Mouse (Mus musculus) layer of hippocampus, adult 9-10 months (tissue): ENCODE results near the gene Il1rl2.
"Not testable (repeated sequence)": the region's sequence is repeated elsewhere in the genome, so short reads cannot be mapped to it uniquely, and the experiment has no call there.

Source experiments
- DNase-seq: peaks from one replicate; pipeline ENCODE4 v3.0.0; 2022; ENCODE audit warnings: low spot score

Gene Il1rl2

DNA sequence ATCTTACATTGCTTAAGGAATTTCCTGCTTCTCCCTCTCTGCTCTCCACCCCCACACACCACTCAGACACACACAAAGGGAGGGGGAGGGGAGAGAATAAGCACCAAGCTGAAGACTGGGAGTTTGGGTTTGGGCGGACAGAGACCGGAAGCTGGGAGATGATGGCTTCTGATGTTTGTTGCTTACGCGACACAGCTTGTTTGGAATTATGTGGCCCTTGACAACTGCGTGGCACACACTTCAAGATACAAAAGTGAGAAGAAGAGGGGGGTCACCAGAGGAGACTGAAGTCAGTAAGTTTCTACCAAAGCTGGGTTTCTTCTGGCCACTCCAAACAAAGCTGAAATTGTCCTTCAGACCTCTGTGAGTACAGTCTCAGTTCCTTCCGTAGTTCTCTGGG lies at the start of gene Il1rl2:
Il1rl2 (plus strand) TSS at position 154 of the 400 bp plus-strand sequence.
- DNase-seq = no peak

DNA sequence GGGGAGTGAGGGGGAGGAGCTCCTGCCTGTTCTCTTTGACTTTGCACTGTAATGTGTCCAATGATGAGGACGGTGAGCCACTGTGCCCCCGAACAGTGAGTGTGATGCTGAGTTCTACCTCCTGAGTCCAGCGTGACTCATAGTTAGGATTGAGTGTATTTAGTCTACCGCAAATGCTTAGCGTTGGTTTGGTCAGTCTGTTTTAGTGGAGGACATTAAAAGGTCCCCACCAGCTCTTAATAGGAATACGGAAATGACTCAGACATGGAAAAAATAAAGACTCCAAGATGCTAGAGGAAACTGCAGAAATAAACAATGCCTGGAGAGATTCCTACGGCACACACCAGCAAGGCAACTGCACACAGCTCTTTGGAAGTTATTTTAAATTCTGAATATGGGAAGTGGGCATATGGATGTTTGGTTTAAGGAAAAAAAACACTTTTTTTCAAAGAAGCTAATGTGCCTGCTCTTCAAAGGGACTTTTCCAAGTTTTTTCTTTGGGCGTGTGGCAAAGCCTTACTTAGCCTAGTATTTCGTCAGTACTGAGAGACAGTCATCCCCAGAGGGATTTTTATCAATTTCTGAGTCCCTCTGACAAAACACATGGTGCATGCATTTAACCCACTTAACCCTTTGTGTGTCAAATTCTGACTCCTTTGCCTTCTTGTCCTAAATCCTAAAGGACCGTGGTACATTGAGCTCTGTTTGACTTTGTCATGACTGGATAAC lies 49.0 kb upstream of the Il1rl2 start:
- no peak for DNase-seq

DNA sequence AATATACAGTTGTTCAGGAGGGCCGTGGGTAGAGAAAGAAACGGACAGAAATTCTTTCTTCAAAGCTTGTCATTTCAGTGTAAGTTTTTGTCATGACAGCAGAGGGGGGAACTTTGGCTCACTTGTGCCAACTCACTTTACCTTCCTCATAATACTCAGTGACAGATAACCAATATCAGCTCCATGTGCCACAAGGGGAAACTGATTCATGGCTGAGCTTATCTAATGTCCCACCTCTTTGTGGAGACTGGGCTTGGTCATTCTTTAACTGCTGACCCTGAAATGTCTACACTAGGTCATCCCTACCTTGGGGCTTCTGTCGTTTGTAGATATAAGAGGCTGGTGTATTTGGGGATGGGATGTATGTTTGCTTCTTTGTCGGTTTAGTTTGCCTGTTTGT lies 46.5 kb upstream of the Il1rl2 start:
- DNase-seq = no peak

DNA sequence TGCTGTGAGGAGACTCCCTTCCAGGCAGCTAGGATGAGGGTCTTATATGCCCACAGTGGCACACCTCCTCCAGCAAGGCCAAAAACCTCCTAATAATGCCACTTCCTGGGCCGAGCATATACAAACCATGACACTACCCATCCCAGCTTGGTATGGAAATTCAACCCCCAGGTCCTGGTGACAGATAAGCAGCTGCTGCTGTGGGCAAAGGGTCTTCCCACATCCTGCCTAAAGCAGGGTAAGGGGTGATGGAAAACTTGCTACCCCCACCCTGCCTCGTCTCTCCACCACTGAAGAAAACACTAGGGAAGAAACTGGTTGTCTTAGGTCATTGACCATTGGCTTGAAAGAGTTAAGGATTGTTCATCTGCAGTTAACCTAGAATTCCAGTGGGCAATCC lies 45.7 kb upstream of the Il1rl2 start:
- no peak for DNase-seq

DNA sequence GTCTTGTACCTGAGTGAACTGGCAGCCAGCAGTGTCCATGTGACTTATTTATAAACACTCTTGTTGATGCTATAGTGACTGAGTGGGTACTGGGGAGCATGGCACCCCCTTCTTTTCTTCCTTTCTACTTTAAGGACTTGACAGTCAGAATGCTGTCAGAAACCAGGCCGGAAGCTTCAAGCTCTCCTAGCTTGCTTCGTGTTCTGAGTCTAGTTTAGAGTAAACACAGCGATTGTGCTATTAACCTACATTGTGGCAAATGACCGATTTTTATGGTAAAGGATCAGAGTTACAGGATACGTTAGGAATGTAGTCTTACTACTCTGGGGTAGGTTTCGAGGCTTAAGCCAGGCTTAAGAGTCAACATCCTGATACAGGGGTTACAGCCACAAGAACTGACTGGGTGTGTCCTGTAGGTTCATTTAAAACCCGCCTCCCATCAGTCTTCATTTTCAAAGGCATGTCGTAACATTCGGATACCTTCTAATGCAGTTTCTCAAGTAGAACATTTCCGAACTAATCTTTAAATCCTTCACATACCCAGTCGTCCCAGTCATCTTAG lies 45.1 kb upstream of the Il1rl2 start:
- DNase-seq = no peak

DNA sequence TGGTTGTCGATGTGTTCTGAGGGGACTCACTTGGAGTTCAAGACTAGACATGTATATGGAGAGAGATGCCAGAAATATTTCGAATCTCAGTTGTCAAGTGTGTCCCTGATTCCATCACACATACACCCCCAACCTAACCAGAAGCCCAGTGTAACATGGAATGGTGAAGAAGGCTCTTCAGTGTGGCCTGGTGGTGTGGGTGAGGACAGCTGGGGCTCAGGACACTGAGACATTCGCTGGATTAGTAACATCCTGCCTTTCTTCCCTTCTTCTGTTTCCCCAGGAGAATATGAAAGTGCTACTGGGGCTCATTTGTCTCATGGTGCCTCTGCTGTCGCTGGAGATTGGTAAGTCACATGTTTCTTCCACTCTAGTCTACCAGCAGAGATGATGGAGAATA lies 42.5 kb upstream of the Il1rl2 start:
- DNase-seq = no peak

DNA sequence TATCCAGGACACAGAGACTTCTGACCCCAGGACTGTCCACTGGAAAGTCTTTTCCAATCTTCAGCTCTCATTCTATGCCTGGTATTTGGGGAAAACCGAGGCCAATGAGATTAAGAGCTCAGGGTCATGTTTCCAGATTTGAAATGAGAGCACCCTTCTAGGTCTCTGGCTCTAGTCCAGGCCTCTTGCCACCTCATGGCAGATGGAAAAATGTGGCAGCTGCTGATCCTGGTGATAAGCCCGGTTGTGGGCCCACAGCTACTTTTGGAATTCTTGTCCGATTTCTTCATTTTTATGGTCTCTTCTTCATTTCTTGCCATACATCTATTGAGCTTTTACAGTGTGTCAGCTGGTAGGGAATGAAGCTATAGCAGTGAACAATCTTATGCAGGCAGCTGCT lies 42.0 kb upstream of the Il1rl2 start:
- no peak for DNase-seq

DNA sequence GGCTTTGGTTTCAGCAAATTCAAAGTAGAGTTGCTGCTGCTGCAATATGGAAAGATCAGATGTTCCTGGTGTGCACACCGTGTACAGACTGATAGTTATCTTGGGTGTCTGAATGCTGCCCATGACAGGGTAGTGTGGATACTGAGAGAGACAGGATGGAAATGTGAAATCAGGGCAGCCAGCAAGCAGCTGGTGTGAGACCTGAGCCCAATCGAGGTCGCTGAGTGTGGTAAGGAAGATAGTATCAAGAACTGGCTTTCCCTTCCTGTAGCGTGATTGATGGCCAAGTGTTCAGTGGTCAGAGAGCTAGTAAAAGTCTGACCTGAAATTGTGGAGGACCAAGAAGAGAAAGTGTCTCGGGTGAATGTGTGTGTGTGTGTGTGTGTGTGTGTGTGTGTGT lies 40.4 kb upstream of the Il1rl2 start:
- no peak for DNase-seq

DNA sequence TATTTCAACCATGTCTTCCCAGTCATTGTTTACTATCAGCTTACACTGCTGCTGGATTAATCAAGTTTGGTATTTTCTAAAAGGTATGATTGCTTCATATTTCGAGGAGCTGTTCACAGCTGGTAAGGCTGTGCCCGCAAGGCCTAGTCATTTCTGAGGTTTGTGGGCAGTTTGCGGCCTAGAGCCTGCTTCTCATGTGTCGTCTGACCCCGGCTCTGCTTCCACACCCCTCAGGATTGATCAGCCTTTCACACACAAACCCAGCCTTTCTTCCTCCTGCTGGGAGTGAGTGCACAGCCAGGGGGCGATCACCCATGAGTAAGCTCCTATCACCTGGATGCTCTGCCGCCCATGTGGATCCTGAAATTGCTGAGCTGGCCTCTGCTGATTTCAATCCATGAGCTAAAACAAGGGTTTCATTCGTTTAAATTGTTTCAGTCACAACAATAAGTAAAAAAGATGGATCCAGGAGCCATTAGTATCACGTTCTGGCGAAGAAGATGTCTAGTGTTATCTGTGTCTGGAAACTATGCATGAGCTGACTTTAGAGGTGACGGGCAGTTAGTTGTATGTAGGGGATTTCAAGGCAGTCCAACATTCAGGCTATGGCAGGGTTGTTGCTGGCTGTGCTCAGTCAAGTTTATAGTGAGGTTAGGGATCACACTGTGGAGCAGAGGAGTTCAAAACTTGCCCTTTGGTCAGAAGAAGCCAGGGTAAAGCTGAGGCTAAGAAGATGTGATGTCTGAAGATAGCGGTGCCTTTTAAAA lies 33.7 kb upstream of the Il1rl2 start:
- DNase-seq = no peak

DNA sequence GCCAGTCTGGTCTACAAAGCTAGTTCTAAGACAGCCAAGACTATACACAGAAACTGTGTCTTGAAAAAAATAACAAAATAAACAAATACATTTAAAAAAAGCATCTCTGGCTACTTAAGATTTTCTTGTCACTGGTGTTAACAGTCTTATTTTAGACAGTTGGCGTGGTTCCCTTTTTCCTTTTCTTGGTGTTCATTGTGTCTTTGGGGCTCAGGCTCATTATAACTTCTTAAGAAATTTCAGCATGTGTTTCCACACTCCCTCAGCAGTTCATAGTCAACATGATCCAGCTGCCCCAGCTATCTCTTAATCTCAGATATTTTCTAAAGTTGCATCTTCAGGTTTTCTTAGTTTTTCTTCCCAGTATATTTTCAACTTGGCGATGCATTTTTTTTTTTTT lies 32.2 kb upstream of the Il1rl2 start:
- no peak for DNase-seq

DNA sequence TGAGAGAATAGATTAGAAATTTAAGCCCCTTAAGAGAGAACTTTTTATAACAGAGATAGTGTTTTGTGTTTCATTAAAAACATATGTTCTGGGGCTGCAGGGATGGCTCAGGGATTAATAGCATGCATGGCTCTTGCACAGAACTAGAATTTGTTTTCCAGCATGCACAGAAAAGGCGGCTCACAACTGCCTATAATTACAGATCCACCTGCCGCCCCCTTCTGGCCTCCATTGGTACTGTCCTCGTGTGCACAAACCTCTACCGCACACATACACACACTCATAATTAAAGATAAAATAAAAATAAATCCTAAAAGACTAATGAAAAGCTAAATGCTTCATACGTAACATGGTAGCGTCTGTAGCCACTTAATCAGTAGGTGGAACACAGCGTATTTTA lies 30.5 kb upstream of the Il1rl2 start:
- DNase-seq = no peak

DNA sequence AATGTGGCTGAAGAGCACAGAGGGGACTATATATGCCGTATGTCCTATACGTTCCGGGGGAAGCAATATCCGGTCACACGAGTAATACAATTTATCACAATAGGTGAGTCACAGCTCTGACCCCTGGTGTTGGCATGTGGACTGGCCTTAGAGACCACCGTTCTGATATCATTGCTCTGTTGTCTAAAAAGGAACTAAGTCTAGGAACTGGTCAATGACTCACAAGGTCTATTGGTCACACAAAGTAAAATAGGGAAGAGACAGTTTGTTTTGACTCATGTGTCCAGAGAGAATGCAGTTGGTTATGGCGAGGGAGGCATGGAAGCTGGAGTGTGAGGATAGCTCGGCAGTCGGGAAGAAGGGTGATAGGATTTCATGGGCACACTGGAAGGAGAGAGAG lies 29.6 kb upstream of the Il1rl2 start:
- no peak for DNase-seq

DNA sequence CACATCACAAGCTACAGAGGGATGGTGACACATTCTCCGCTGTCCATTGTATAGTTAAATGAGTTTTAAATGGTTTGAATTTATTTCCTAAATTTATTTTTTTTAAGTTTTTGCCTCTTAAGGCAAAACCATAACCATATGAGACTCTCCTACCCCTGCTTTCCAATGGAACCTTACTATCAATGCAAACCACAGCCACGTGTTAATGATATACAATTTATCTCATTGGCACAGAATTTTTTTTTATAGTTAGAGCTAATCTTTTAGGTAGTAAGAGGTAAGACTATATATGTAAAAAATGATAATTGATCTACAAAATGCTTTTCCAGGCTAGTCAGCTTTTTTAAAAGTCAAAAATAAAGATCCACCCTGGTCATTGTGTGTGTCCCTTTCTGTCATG lies 26.4 kb upstream of the Il1rl2 start:
- DNase-seq = no peak

DNA sequence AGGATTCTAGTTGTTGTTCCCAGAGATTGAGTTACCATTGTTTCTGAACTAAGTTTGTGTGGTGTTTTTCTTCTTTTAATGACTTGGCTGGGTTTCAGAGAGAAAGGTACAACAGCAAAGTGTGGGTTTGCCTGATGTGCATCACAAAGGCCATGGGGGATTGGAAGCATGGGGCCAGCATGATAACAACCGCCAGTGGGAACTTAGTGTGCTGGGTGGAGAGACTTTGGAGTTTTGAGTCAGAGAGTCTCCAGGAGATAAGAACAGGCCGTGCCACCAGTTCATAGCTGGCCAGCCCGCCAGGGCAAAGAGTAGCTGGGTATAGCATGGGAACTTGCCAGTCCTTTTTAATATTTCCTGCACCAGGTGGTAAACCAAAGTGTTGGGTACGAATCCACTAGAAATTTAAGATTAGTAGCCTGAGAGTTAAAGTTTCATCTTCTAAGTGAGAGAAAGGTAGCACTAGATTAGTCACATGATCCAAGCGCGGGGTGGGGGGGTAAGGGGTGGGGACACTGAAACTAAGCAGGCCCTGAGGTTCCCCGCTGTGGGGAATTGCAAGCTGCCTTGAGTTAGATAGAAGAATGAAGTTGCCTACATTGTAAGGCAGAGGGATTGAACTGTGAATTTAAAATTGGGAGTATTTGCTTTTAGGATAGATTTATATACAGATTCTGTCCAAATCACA lies 21.1 kb upstream of the Il1rl2 start:
- DNase-seq = no peak

DNA sequence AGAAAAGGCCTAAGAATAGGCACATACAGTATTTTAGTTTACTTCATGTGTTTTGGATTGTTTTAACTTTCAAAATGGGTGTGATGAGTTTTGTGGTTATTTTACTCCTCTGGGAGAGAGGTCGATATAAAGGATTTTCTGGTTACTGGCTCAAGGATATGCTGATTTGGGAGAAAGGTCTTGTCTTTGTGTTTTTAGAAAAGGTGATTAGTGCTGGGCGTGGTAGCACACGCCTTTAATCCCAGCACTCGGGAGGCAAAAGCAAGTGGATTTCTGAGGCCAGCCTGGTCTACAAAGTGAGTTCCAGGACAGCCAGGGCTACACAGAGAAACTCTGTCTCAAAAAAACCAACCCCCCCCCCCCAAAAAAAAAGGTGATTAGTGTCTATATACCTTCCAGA lies 20.1 kb upstream of the Il1rl2 start:
- not testable (repeated sequence) for DNase-seq

DNA sequence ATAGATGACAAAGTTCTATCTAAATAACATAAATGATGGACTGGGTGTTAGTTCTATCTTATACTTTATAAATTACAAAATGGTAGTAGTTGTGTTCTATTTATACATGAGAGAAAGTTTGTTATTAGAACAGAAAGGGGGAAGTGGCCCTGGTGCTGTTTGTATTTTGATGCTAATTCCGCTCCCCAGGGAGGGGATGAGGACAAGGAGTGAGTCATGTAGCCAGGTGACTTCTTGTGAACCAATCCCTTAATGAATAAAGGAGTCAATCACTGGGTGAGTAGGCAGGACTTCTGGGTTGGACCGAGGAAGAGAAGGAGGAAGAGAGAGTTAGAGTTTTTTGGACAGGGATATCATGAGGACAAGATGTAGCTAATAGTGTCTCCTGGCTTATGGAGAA lies 18.3 kb upstream of the Il1rl2 start:
- no peak for DNase-seq

DNA sequence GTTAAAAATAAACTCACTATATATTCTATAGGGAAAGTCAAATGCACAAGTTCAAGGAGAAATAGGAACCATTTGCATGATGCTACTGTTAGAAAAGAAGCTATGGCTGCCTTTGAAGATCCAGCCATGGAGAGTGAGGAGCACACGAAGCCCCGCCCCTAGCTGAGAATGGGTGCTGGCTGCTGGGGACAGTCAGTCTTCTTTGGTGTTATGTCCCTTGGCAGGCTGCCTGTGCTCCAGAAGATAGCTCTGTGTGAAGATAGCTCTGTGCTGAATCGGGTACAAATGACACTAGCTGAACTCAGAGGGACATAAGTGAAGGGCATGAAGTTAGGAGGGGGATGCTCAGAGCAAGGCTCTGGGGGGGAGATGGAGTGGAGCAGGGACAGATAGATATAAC lies 13.3 kb upstream of the Il1rl2 start:
- no peak for DNase-seq

DNA sequence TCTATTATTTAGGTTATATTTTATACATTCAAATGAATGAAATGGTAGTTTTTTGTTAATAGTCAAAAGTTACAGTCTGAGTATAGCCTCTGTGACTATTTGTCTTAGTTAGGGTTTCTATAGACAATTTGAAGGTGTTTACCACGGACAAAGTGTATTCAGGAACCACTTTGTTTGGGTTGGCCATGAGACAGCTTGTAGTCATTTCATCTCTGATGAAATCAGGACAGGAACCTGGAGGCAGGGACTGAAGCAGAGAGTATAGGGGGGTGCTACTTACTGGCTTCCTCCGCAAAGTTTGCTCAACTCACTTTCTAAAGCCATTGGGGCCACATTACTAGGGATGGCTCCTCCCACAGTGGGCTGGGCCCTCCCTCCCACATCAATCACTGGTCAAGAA lies 12.8 kb upstream of the Il1rl2 start:
- DNase-seq = no peak

DNA sequence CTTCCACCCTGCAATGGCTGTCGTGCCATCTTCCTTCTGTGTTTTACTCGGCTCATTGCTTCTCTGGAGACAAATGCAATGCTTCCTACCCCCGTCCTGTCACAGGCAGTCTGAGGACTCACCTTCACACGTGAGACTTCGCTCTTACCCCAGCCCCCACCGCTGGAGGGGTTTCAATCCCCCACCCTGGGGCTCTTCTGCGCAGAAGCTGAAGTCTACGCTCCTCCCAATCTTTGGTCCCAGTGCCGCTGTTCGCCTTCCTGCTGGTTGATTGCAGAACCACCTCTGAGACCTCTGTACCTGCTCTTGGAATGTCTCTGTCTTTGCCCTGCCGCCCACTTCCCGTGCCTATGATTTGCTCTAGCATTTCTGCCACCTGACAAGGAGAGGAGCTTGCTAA lies 10.4 kb upstream of the Il1rl2 start:
- DNase-seq = no peak

DNA sequence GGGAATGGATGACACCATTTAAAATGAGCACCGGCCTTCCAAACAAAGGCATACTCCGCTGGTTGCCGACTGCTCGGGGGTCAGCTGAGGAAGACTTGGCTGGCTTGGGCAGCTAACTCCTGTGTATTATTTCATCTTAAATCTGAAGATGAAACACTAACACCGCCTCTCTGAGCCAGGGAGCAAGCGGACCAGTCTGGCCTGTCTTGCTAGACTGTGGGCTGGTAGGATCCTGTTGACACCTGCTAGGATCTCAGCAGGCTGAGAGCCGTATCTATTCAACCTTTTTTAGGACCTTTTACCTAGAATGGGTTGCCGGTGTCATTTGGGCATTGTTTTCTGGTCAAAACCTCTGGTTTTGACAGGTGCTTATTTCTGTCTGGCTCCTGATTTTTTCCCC lies 6.8 kb upstream of the Il1rl2 start:
- no peak for DNase-seq

DNA sequence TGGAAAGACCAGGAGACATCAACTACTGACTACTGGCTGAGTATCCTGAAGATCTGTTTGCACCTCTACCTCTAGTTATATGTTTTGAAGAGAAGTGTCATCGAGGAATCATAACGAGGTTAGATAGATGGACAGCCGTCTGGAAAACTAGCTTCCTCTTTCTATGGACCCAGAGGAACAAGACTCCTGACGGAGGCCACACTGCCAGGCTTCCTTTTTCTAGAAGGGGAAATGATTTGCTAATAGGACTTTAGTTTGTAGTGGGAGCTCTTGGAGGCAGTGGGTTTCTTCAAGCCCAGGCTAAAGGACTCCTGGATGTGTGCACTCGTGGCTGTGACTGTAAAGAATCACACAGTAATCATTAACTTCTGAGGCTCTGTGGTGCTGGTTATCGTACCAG lies 2.6 kb upstream of the Il1rl2 start:
- DNase-seq = no peak

DNA sequence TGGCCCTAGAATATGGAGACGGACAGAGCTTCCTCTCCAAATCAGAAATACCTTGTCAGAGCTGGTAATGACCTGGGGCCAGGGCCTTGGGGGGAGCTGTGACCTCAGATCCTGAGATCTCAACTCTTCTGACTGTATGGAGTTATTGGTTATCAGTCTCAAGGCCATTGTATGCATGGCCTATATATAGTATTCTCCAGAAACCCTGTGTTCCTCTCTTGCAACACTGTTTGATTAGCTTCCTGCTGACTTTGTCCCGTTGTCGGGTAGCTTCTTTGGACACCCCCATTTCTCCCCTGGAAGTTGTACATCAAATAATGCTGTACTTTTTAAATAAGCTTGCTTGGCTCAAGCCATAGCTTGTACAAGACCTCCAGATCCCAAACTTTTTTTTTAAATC lies 1.9 kb upstream of the Il1rl2 start:
- DNase-seq = no peak
